8 mouse cellular contexts compared by ENCODE assay signal in the genomic region with DNA sequence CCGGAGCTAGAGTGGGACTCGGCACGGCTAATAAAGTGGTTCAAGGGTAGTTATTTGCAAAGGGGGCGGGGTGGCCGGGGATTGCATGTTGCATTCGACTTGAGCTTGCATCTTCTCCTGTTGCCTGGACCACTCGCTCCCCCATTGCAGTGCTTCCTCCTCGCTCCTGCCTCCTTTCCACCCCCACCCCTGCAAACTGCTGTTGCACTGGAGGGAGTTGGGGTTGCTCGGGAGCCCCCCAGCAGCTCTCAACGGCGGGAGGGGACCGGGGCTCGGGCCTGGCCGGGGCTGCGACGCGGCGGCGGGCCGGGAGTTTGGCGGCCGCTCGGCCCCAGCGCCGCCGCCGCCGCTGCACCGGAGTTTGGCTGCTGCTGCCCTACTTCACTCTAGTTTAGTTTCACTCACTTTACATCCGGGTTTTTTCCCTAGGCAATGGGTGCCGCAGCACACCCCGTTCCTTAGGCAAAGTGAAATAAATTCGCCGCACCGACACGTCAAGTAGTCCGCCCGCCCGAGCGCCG.
DNase-seq lines count a peak whose midpoint lies in the region; ATAC-seq and TF ChIP-seq lines count a peak whose summit lies in the region.

No protein-coding gene starts in this region.

- peak; percentile 65; the same call in 1 of the 2 replicates for ATAC-seq in cerebellum, adult (ENCODE audit: insufficient number of reproducible peaks, low FRiP score, low TSS enrichment)
- peak; percentile 79 for ATAC-seq in forebrain, embryonic 14.5 days
- peak; percentile 83 for ATAC-seq in liver, postnatal 0 days
- peak; percentile 67 for ATAC-seq in neural tube, embryonic 13.5 days (ENCODE audit: low read depth)

- intact Hi-C loops in heart, postnatal 14 days (cut with DNase I) = loop anchor here (2.0 to 5.0 kb wide), 4 partner anchors 124 to 254 kb away; no protein-coding TSS in a partner anchor

- peaks cover 22% of the 10 kb centered on the region for H3K4me1 ChIP-seq in forebrain, embryonic 14.5 days (ENCODE audit: control insufficient read depth, insufficient read depth, low read length)
- peaks cover 14% of the 10 kb centered on the region for H3K4me1 ChIP-seq in liver, postnatal 0 days (ENCODE audit: insufficient read depth)
- H3K4me1 ChIP-seq in neural tube, embryonic 13.5 days (replicated peaks) = peaks cover 30% of the 10 kb centered on the region

- H3K4me3 ChIP-seq in forebrain, embryonic 14.5 days (ENCODE audit: low read depth, low read length) = peak overlapping the region; percentile 66
- peak overlapping the region; percentile 72 for H3K4me3 ChIP-seq in liver, postnatal 0 days (ENCODE audit: low read depth, low read length)
- peak overlapping the region; percentile 78 for H3K4me3 ChIP-seq in neural tube, embryonic 13.5 days

- no peaks in the 10 kb centered on the region for H3K9me3 ChIP-seq in forebrain, embryonic 14.5 days (replicated peaks; ENCODE audit: control insufficient read depth, low read length)
- H3K9me3 ChIP-seq in liver, postnatal 0 days (ENCODE audit: low read length) = no peaks in the 10 kb centered on the region
- H3K9me3 ChIP-seq in neural tube, embryonic 13.5 days = no peaks in the 10 kb centered on the region

- DNase-seq in ES-CJ7 (ENCODE audit: low read depth, low spot score) = peak; percentile 93
- peak; percentile 97 for DNase-seq in forebrain, embryonic 14.5 days (ENCODE audit: low spot score)
- DNase-seq in heart, postnatal 14 days = peak; percentile 75 to 81
- peak; percentile 86 for DNase-seq in layer of hippocampus, adult 11-12 months (ENCODE audit: low spot score)
- DNase-seq in liver, postnatal 0 days = peak; percentile 78
- peak; percentile 89 for DNase-seq in telencephalon, adult 2 months (ENCODE audit: low read depth, low spot score)

- peak overlapping the region; percentile 100 for H3K27ac ChIP-seq in forebrain, embryonic 14.5 days (ENCODE audit: low read depth, low read length)
- peak overlapping the region; percentile 97 for H3K27ac ChIP-seq in liver, postnatal 0 days (ENCODE audit: low read depth)
- peak overlapping the region; percentile 100 for H3K27ac ChIP-seq in neural tube, embryonic 13.5 days (replicated peaks)

- no peaks in the 10 kb centered on the region for H3K27me3 ChIP-seq in forebrain, embryonic 14.5 days (replicated peaks; ENCODE audit: control insufficient read depth, insufficient read depth, low read length)
- no peaks in the 10 kb centered on the region for H3K27me3 ChIP-seq in liver, postnatal 0 days (ENCODE audit: insufficient read depth, low read length)
- no peaks in the 10 kb centered on the region for H3K27me3 ChIP-seq in neural tube, embryonic 13.5 days

- H3K36me3 ChIP-seq in forebrain, embryonic 14.5 days (ENCODE audit: control insufficient read depth, insufficient read depth, low read length) = no peaks in the 10 kb centered on the region
- H3K36me3 ChIP-seq in liver, postnatal 0 days (replicated peaks; ENCODE audit: insufficient read depth, low read length) = no peaks in the 10 kb centered on the region
- no peaks in the 10 kb centered on the region for H3K36me3 ChIP-seq in neural tube, embryonic 13.5 days

- TF ChIP-seq CTCF in liver, postnatal 0 days (IDR thresholded peaks at IDR 0.05; ENCODE audit: low read depth) = no peak

- H3K9ac ChIP-seq in forebrain, embryonic 14.5 days (ENCODE audit: low read length) = peak overlapping the region; percentile 82
- H3K9ac ChIP-seq in liver, postnatal 0 days (replicated peaks) = peak overlapping the region; percentile 88
- peak overlapping the region; percentile 93 for H3K9ac ChIP-seq in neural tube, embryonic 13.5 days

- no peak for TF ChIP-seq EP300 in liver, postnatal 0 days (IDR thresholded peaks at IDR 0.05; ENCODE audit: low read depth)

- 0% methylated on average over 39 of the region's 41 CpGs for WGBS in forebrain, embryonic 14.5 days
- under 1% methylated on average over 24 of the region's 41 CpGs for WGBS in liver, postnatal 0 days (ENCODE audit: insufficient replicate concordance)
- WGBS in neural tube, embryonic 13.5 days = 1% methylated on average over 38 of the region's 41 CpGs

- H3K4me2 ChIP-seq in forebrain, embryonic 14.5 days (ENCODE audit: low read length) = peak overlapping the region; percentile 62
- H3K4me2 ChIP-seq in liver, postnatal 0 days (ENCODE audit: low read depth, low read length) = peak overlapping the region; percentile 98
- peak overlapping the region; percentile 71 for H3K4me2 ChIP-seq in neural tube, embryonic 13.5 days

Comparison
In these comparisons a context has a peak if more than half of its experiments do, and no peak if none do; other contexts are left out.
1. Peak in every context shown above with its lines: DNase-seq, ATAC-seq, H3K4me3 ChIP-seq and H3K27ac ChIP-seq.